Mouse (Mus musculus) ES-CJ7 (cell line): ENCODE measurements at regions not wholly inside any gene's neighbourhood (a gene's known extent, or its start where the extent isn't known, plus 50 kb on each side); places are given as distances from the start of the nearest gene placed in this dataset.

Source experiments
- DNase-seq: peaks from one replicate; pipeline ENCODE4 v3.0.0; 2011; ENCODE audit warnings: low read depth, low spot score

DNA sequence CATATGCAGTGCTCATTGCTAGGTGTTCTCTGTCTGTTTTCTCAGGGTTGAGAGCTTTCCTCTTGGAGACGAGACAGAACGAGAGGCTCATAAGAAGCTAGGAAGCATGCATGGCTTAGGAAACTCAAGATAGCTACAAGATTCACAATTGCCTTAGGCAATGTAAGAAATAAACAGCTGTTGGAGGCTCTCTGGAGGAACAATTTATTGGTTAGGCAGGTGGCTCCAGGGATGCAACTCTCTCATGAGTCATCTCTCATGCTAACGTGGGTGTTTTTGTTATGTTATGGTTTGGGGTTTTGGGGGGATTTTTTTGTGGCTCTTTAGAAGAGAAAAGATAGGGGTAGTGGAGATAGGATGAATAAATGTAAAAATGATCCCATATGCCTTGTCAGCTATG, 657.2 kb downstream of the Cdk5rap2 start:
- no peak for DNase-seq

GRCm38 (mm10) chr4:69739833-69740510, 670.3 kb downstream of the Cdk5rap2 start:
- no peak for DNase-seq
